Mouse (Mus musculus) heart, adult 2 months (tissue): ENCODE measurements around the gene Dpp4. TPM values are rescaled to one million over a fixed set of nuclear protein-coding genes. Genes with fewer than 3 reads are reported as not detected.

Source experiments
- DNase-seq, 2 experiments: peaks; one replicate each; pipeline ENCODE4 v3.0.0; 2021
- H3K27ac ChIP-seq: fragments of 200-600 bp; 2 replicates; pipeline ENCODE4 v1.8.1; 2022
- H3K27me3 ChIP-seq: fragments of 200-500 bp; 2 replicates; pipeline ENCODE4 v1.6.1; 2012; ENCODE audit warnings: mild to moderate bottlenecking, low read length, inconsistent platforms, mixed read lengths; ENCODE audit not compliant: control insufficient read depth, insufficient read depth
- H3K36me3 ChIP-seq: fragments of 200-500 bp; 2 replicates; pipeline ENCODE4 v1.6.1; 2012; ENCODE audit warnings: low read length, inconsistent platforms; ENCODE audit not compliant: control insufficient read depth, insufficient read depth
- H3K4me1 ChIP-seq: fragments of 200-500 bp; 2 replicates; pipeline ENCODE4 v1.6.1; 2011; ENCODE audit warnings: low read length; ENCODE audit not compliant: control insufficient read depth, insufficient read depth
- H3K4me3 ChIP-seq: fragments of 200-600 bp; 2 replicates; pipeline ENCODE4 v1.8.1; 2022
- H3K79me2 ChIP-seq: fragments of 200-500 bp; replicated peaks from 2 replicates; pipeline ENCODE4 v1.6.1; 2012; ENCODE audit warnings: mild to moderate bottlenecking, inconsistent platforms, low read length, moderate library complexity, mixed read lengths; ENCODE audit not compliant: control insufficient read depth, insufficient read depth
- H3K9ac ChIP-seq: fragments of 200-500 bp; 2 replicates; pipeline ENCODE4 v1.6.1; 2012; ENCODE audit warnings: low read depth, mild to moderate bottlenecking, control low read depth, inconsistent platforms, low read length, mixed read lengths
- CTCF ChIP-seq: fragments of 200-600 bp; IDR thresholded peaks from 2 replicates; pipeline ENCODE4 v1.8.1; 2022; ENCODE audit warnings: antibody characterized with exemption, mild to moderate bottlenecking, moderate library complexity
- EP300 ChIP-seq: fragments of 200-500 bp; IDR thresholded peaks from 2 replicates; pipeline ENCODE4 v1.6.1; 2011; ENCODE audit warnings: low read depth, low read length, control low read depth; ENCODE audit not compliant: insufficient read depth
- POLR2A ChIP-seq: fragments of 200-500 bp; IDR thresholded peaks from 2 replicates; pipeline ENCODE4 v1.6.1; 2011; ENCODE audit warnings: mild to moderate bottlenecking, low read depth, low read length, control low read depth; ENCODE audit not compliant: insufficient read depth
- WGBS: fragments of 180-500 bp; shearing (Covaris S2); methylation state at CpG from one replicate; pipeline ENCODE4 v1.1.7; 2018; 5-methylcytosine and 5-hydroxymethylcytosine counted together
- intact Hi-C: fragments of 180-260 bp; cut with DNase I; formaldehyde crosslinking; loops from one replicate; pipeline ENCODE4 v1.15.1; 2025
- polyA plus RNA-seq: library from polyadenylated mRNA; depleted of rRNA; stranded (reverse); fragments of >200 nt; gene quantifications from 2 replicates; pipeline ENCODE4 v1.2.3, GENCODE M21; 2012
- total RNA-seq, 2 experiments: library from RNA; stranded (reverse); gene quantifications; 2 replicates each; pipeline ENCODE4 v1.2.3; 2021

The Dpp4 gene
- total and polyA plus RNA-seq, 3 experiments, result 2.4 to 4.2 (median 4.1) TPM

DNA sequence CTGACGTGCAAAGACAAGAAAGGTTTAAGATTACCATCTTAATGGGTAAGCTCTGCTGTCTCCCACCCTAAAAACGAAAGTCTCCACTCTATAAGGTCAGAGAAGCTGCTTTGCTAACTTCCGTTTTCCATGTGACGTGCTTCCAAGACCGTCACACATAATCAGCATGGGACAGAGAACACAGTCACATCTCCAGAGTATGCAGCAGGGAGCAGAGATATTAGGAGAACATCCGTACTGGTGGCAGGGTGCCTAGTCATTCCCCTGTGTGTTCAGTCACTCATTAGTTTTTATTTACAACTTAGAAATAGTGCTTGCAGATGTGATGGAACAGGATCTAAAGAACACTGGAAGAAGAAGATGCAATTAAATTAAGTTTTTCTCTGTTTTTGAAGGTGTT lies 30.3 kb downstream of the Dpp4 start:
- WGBS, result 50% methylated on average over 6 of the region's 6 CpGs
- no peaks in the 10 kb centered on the region for H3K4me1 ChIP-seq
- intact Hi-C loops, result no loop called here

DNA sequence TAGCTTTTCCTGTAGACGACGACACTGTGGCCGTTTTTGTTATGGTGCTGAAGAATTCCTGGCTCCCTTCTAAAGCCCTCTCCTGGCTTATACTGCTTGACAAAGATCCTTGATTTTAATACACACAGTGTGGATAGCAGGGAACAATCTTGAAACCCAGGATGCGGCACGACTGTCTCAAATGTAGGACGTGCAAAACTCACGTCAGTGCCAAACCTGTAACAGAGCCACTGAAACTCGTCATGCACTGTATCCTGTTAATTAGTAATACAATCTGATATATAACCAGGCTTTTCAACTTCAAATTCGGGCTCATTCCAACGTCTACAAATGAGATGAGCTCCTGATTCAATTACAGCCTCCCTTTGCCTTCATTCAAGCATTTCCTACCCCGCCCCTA lies 38.3 kb downstream of the Dpp4 start:
- H3K36me3 ChIP-seq, result no peaks in the 10 kb centered on the region
- no peak overlapping the region for H3K4me3 ChIP-seq
- intact Hi-C loops, result no loop called here
- TF ChIP-seq EP300, result no peak
- no peak overlapping the region for H3K27ac ChIP-seq
- no peaks in the 10 kb centered on the region for H3K27me3 ChIP-seq
- H3K9ac ChIP-seq, result no peak overlapping the region
- H3K4me1 ChIP-seq, result no peaks in the 10 kb centered on the region
- DNase-seq, result no peak
- H3K79me2 ChIP-seq, result no peaks in the 10 kb centered on the region
- WGBS, result 77% methylated on average over 11 of the region's 11 CpGs

More for the DNA sequence above, 30.3 kb downstream of the Dpp4 start:
- Histone ChIP-seq H3K4me3 (no peak overlapping the region), H3K79me2 (no peaks in the 10 kb centered on the region), H3K27ac (no peak overlapping the region), H3K27me3 (no peaks in the 10 kb centered on the region), H3K9ac (no peak overlapping the region), H3K36me3 (no peaks in the 10 kb centered on the region)
- TF ChIP-seq EP300, result no peak
- no peak for TF ChIP-seq POLR2A
- TF ChIP-seq CTCF, result no peak
- DNase-seq, result no peak

DNA sequence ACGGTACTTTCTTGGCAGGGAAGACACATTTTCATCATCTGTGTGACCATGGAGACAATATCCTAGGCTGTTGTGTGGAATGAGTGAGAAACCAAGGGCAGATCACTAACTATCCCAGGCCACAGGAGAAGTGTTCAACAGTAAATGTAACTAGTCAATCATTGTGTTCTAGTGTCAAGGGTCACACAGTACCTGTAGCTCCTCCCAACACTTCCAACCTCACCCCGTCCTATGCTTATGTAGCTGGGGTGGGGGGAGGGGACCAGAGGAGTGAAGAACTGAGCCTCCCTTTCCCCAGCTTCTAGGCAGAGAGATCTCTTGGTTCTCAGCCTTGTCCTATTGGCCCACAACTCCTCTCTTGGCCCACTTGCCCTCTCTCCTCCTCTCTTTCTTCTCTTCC lies 42.0 kb downstream of the Dpp4 start:
- intact Hi-C loops, result no loop called here
- Histone ChIP-seq H3K36me3 (no peaks in the 10 kb centered on the region), H3K4me3 (no peak overlapping the region), H3K4me1 (no peaks in the 10 kb centered on the region), H3K9ac (no peak overlapping the region), H3K27ac (no peak overlapping the region), H3K79me2 (no peaks in the 10 kb centered on the region), H3K27me3 (no peaks in the 10 kb centered on the region)
- no peak for DNase-seq
- 60% methylated on average over 2 of the region's 2 CpGs for WGBS
- no peak for TF ChIP-seq POLR2A
- TF ChIP-seq CTCF, result no peak
- TF ChIP-seq EP300, result no peak

DNA sequence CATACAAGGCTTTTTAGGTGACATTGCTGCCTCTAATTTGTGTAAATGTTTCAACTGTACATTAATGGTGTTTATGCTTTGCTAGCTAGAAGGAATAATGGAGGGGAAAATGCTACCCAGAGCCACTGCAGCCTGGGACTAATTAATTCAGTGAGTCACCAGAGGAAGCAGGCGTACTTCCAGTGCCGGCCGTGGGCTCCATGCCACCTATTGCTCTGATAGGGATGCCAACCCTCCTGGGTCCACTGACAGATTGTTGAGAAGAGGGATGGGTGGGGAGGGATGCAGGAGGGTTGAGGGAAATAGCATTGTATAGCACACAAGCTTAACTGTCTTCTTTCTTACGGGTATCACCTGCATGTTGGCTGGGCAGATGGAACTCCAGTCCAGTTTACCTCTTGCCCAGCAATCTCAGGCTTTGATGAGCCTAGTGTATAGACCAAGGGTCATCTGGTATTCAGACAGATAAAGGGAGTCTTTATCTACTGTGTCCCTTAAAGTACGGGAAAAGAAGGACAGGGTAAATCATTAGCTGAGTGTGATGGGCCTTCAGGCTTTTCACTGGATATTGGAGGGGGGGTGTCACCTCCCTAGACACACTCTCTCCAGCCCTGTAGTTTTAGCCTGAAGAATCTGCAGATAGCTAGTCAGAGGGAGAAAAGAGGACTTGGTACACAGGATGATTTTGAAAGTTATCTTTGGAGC lies 43.5 kb downstream of the Dpp4 start:
- Histone ChIP-seq H3K27me3 (no peaks in the 10 kb centered on the region), H3K27ac (no peak overlapping the region), H3K79me2 (no peaks in the 10 kb centered on the region), H3K4me3 (no peak overlapping the region), H3K36me3 (no peaks in the 10 kb centered on the region), H3K4me1 (no peaks in the 10 kb centered on the region), H3K9ac (no peak overlapping the region)
- WGBS, result 69% methylated on average over 5 of the region's 5 CpGs
- no peak for DNase-seq
- intact Hi-C loops, result no loop called here
- TF ChIP-seq CTCF, result no peak
- no peak for TF ChIP-seq EP300
- no peak for TF ChIP-seq POLR2A

DNA sequence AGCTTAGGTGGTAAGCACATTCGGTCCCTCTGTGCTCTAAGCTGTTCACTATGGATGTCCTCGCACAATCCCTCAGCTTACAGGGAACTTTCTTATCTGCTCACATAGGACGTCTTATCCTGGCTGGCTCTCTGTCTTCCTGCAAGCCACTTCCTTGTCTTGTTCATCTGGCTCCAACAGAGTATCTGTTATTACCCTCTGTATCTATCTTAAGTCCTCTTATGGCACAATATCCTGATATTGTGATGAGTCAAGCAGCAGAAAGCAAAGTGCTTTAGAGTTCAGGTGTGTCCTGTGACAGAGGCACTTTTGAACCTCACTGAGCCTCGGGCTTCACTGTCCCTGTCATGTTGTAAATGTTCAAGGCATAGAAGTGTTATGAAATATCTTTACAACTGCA lies 48.4 kb downstream of the Dpp4 start:
- WGBS, result 41% methylated on average over 4 of the region's 4 CpGs
- TF ChIP-seq CTCF (no peak), POLR2A (no peak), EP300 (no peak)
- intact Hi-C loops, result no loop called here

DNA sequence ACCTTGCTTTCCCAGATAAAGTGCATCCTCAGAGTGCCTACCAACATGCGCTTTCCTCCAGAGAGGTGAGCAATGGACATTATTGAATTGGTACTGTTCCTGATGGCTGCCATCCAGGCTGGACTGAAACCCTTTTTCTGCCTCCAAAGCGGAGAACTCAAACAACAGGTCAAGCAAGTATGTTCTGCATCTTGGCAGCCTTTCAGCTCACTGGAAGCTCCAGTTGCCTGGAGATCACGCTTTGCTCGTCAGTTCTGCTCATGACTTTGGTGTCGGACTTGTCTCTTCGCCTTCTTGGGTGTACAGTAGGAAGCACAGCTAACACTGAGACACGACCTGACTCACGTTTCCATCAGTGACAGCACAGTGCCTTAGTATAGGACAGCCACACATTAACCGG lies 49.8 kb downstream of the Dpp4 start:
- DNase-seq, result no peak
- no peaks in the 10 kb centered on the region for H3K27me3 ChIP-seq
- H3K79me2 ChIP-seq, result no peaks in the 10 kb centered on the region
- intact Hi-C loops, result no loop called here
- no peak overlapping the region for H3K4me3 ChIP-seq
- no peaks in the 10 kb centered on the region for H3K4me1 ChIP-seq
- TF ChIP-seq POLR2A, result no peak
- TF ChIP-seq CTCF, result no peak
- TF ChIP-seq EP300, result no peak
- H3K36me3 ChIP-seq, result no peaks in the 10 kb centered on the region
- H3K27ac ChIP-seq, result no peak overlapping the region
- no peak overlapping the region for H3K9ac ChIP-seq
- WGBS, result 84% methylated on average over 9 of the region's 9 CpGs

More for the DNA sequence above, 48.4 kb downstream of the Dpp4 start:
- no peak for DNase-seq
- no peaks in the 10 kb centered on the region for H3K4me1 ChIP-seq
- H3K9ac ChIP-seq, result no peak overlapping the region
- no peak overlapping the region for H3K4me3 ChIP-seq
- no peaks in the 10 kb centered on the region for H3K79me2 ChIP-seq
- no peak overlapping the region for H3K27ac ChIP-seq
- no peaks in the 10 kb centered on the region for H3K36me3 ChIP-seq
- no peaks in the 10 kb centered on the region for H3K27me3 ChIP-seq
